Mouse (Mus musculus): ENCODE results near the gene Bbs9. TPM values are rescaled to one million over a fixed set of nuclear protein-coding genes. Genes with fewer than 3 reads are reported as not detected.

Gene Bbs9
- polyA plus RNA-seq, 1 experiment from 2014 or later = 17.4 TPM

DNA sequence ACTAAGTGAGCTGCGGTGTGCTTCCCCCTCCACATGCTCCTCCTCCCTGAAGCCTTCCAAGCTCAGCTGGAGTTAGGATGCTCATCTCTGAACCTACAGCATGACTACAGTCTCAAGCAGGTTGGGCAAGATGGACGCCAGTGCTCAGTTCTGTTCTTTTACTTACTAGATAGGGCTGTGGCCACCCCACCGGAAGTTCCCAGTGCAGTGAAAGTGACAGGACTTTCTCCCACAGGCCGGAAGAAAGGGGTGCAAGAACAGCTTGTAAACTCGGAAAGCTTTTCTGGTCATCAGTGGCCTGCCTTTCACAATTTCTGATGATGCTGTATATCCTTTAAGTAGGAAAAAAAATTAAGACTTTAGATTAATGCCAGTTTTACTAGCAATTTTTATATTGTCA, 315.7 kb downstream of the Bbs9 start:
- Histone ChIP-seq H3K4me2 (no peak overlapping the region), H3K27me3 (replicated peaks) (no peaks in the 10 kb centered on the region), H3K4me3 (replicated peaks) (no peak overlapping the region), H3K36me3 (no peaks in the 10 kb centered on the region), H3K4me1 (peaks cover 13% of the 10 kb centered on the region), H3K27ac (replicated peaks) (no peak overlapping the region), H3K9ac (replicated peaks) (no peak overlapping the region), H3K9me3 (replicated peaks) (no peaks in the 10 kb centered on the region)
- no peak for ATAC-seq (ENCODE audit: low FRiP score)
- WGBS = 91% methylated on average over 5 of the region's 5 CpGs

DNA sequence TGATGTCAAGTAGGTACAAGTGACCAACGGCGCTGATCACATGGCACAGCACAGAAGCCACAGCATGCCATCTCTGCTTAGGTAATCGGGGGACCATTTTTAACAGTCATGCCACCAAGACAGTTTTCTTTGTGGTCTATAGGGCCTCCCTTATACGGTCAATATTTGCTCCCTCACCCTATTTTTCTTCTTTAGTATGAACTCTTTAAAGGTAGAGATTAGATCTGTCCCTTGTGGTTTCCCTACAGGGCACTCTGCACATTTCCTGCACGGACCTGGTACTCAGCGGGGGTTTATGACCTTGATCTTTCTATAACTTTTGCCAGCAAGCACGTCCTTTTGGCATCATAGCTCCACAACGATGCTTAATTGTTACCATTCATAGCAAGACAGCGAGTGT, 316.2 kb downstream of the Bbs9 start:
- no peaks in the 10 kb centered on the region for H3K36me3 ChIP-seq
- no peaks in the 10 kb centered on the region for H3K9me3 ChIP-seq (replicated peaks)
- WGBS = 82% methylated on average over 9 of the region's 9 CpGs
- H3K27ac ChIP-seq (replicated peaks) = no peak overlapping the region
- H3K27me3 ChIP-seq (replicated peaks) = no peaks in the 10 kb centered on the region
- H3K9ac ChIP-seq (replicated peaks) = no peak overlapping the region
- no peak for ATAC-seq (ENCODE audit: low FRiP score)
- H3K4me3 ChIP-seq (replicated peaks) = no peak overlapping the region
- H3K4me2 ChIP-seq = no peak overlapping the region
- peaks cover 13% of the 10 kb centered on the region for H3K4me1 ChIP-seq

DNA sequence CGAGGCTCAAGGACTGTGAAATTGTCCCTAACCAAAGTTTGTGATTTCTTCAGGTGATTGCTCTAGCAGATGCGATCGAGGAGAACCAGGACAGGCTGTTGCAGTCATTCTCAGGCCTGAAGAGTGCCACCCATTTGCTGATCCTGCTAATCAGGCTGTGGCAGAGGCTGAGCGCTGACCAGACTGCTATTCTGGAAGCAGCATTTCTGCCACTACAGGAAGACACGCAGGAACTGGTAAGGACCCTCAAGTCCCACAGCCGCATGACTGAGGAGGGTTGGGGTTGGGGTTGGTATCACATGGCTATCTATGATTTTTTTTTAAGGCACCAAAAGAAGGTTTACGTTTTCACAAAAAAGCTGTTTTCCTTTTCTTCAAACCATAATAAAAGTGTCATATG, 318.2 kb downstream of the Bbs9 start:
- Histone ChIP-seq H3K9me3 (replicated peaks) (no peaks in the 10 kb centered on the region), H3K27me3 (replicated peaks) (no peaks in the 10 kb centered on the region), H3K9ac (replicated peaks) (no peak overlapping the region), H3K4me1 (peaks cover 13% of the 10 kb centered on the region), H3K4me3 (replicated peaks) (no peak overlapping the region), H3K27ac (replicated peaks) (no peak overlapping the region), H3K4me2 (no peak overlapping the region), H3K36me3 (no peaks in the 10 kb centered on the region)
- 75% methylated on average over 7 of the region's 7 CpGs for WGBS
- no peak for ATAC-seq (ENCODE audit: low FRiP score)

DNA sequence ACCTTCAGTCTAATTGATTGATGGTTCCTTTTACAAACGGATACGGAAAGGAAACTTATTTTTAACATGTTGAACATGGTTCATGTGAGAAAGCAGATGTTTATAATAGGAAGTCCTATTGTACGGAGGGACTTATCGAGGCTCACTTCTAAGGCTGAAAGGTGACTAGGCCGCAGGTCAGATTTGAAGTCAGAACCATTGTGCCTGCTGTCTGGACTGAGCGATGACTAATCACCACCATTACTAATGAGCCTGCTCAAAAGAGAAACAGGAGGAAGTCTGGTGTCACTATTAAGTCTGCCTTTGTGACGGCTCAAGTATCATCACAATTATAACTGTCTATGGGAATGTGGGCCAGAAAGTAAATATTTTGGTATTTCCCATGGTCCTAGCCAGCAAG, 325.2 kb downstream of the Bbs9 start:
- Histone ChIP-seq H3K36me3 (no peaks in the 10 kb centered on the region), H3K9me3 (replicated peaks) (no peaks in the 10 kb centered on the region), H3K4me1 (no peaks in the 10 kb centered on the region), H3K9ac (replicated peaks) (no peak overlapping the region), H3K4me2 (no peak overlapping the region), H3K27me3 (replicated peaks) (no peaks in the 10 kb centered on the region), H3K4me3 (replicated peaks) (no peak overlapping the region), H3K27ac (replicated peaks) (no peak overlapping the region)
- WGBS = 81% methylated on average over 7 of the region's 7 CpGs
- ATAC-seq (ENCODE audit: low FRiP score) = no peak

DNA sequence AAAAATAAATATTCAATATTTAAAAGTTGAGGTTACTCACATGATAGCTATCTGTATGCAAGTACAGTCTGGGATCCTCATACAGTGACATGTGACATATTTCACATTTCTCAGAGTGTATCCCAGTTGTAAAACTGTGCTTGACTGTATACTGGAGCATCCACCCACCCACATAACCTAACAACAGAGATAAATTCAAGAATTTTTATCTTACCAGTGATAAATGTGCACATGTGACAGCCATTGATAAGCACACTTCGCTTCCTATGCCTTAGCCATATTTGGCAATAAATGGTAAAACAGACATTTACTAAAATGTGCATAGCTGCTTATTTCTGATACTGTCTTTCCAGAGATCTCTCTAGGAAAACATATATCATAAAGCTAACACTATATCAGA, 330.5 kb downstream of the Bbs9 start:
- H3K9me3 ChIP-seq (replicated peaks) = no peaks in the 10 kb centered on the region
- no peaks in the 10 kb centered on the region for H3K27me3 ChIP-seq (replicated peaks)
- 85% methylated on average over 1 of the region's 1 CpGs for WGBS
- no peak for ATAC-seq (ENCODE audit: low FRiP score)
- no peaks in the 10 kb centered on the region for H3K4me1 ChIP-seq
- H3K9ac ChIP-seq (replicated peaks) = no peak overlapping the region
- no peak overlapping the region for H3K4me3 ChIP-seq (replicated peaks)
- H3K4me2 ChIP-seq = no peak overlapping the region
- H3K27ac ChIP-seq (replicated peaks) = no peak overlapping the region
- no peaks in the 10 kb centered on the region for H3K36me3 ChIP-seq

DNA sequence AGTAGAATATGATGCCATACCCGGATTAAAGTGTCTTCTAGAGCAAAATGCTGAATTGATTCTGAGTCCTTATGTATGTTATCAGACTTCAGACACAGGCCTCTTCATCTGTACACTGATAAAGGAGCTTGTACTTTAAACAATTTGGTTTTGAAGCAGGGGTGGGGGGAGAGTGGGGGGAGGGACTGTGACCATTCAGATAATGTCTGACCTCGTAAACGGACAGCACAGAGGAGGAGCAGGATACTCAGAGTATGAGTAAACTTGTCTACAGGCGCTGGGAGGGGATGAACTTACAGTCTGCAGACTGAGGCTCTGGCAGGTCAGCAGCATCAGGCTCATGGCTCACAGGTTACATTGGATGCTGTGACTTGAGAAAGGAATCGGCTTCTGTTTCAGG, 331.0 kb downstream of the Bbs9 start:
- Histone ChIP-seq H3K4me2 (no peak overlapping the region), H3K9ac (replicated peaks) (no peak overlapping the region), H3K9me3 (replicated peaks) (no peaks in the 10 kb centered on the region), H3K27me3 (replicated peaks) (no peaks in the 10 kb centered on the region), H3K27ac (replicated peaks) (no peak overlapping the region), H3K36me3 (no peaks in the 10 kb centered on the region), H3K4me3 (replicated peaks) (no peak overlapping the region), H3K4me1 (no peaks in the 10 kb centered on the region)
- WGBS = 67% methylated on average over 5 of the region's 5 CpGs
- no peak for ATAC-seq (ENCODE audit: low FRiP score)

DNA sequence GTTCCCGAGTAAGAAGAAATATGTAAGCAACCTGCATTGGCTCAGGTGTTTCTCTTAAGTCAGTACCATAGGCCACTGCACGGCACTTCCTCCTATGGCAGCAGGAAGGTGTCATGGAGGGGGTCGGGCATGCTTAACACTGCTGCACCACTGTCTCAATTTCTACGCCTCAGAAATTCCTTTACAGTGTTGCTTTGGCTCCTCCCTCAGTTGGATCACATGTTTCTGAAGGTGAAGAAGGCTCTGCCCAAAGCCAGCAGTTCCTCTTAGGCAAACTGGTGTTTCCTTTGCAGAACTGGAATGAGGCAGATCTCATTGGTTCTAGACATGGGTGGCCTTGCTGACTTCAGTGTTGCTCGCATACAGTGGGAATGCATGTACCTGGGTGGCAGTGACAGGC, 332.2 kb downstream of the Bbs9 start:
- no peaks in the 10 kb centered on the region for H3K4me1 ChIP-seq
- no peaks in the 10 kb centered on the region for H3K36me3 ChIP-seq
- no peaks in the 10 kb centered on the region for H3K27me3 ChIP-seq (replicated peaks)
- H3K4me2 ChIP-seq = no peak overlapping the region
- no peak overlapping the region for H3K4me3 ChIP-seq (replicated peaks)
- H3K9me3 ChIP-seq (replicated peaks) = no peaks in the 10 kb centered on the region
- no peak for ATAC-seq (ENCODE audit: low FRiP score)
- no peak overlapping the region for H3K9ac ChIP-seq (replicated peaks)
- H3K27ac ChIP-seq (replicated peaks) = no peak overlapping the region
- 81% methylated on average over 5 of the region's 5 CpGs for WGBS

DNA sequence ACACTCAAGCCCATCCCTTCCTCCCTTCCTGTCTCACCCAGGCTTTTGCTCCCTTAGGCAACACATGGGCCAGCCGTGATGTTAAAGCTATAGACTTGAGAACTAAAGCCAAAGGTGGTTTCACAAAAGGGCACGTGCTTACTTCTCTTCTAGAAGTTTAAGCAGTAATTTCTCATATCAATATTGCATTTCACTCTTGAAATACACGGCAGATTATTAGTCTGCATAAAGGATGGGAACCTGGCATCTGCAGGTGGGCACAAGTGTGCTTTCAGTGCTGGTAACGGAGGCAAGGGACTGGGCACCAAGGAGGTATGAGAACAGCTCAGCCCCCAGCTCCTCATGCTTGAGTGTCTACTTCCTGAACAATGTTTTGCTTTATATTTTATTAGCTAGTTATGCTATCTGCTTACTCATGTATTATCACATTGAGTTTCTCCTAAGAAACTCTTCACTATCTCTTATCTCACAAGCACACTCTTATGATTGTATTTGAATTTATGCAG, 334.2 kb downstream of the Bbs9 start:
- WGBS = 92% methylated on average over 4 of the region's 4 CpGs
- H3K4me2 ChIP-seq = no peak overlapping the region
- no peak overlapping the region for H3K9ac ChIP-seq (replicated peaks)
- no peak for ATAC-seq (ENCODE audit: low FRiP score)
- H3K4me1 ChIP-seq = no peaks in the 10 kb centered on the region
- H3K4me3 ChIP-seq (replicated peaks) = no peak overlapping the region
- H3K27me3 ChIP-seq (replicated peaks) = no peaks in the 10 kb centered on the region
- no peaks in the 10 kb centered on the region for H3K9me3 ChIP-seq (replicated peaks)
- no peak overlapping the region for H3K27ac ChIP-seq (replicated peaks)
- H3K36me3 ChIP-seq = no peaks in the 10 kb centered on the region

DNA sequence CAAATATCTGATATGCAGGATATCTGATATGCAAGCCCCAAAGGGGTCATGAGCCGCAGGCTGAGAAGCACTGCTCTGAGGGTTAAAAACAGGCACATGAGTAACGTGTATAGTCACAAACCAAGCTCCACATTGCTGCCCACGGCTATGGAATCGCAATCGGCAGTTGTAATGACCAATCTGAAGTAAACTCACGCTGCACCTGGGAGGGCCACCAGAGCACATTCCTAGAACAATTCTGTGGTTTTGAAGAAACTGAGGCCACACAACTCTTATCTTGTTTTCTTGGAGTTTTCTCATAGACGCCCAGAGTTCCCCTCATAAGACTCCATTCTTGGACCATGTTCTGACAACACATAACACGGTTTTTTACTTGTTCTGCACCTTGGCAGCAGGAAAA, 334.9 kb downstream of the Bbs9 start:
- Histone ChIP-seq H3K27ac (replicated peaks) (no peak overlapping the region), H3K27me3 (replicated peaks) (no peaks in the 10 kb centered on the region), H3K4me1 (peaks cover 2% of the 10 kb centered on the region; the same call in 1 of the 2 replicates), H3K36me3 (no peaks in the 10 kb centered on the region), H3K9me3 (replicated peaks) (no peaks in the 10 kb centered on the region), H3K4me3 (replicated peaks) (no peak overlapping the region), H3K9ac (replicated peaks) (no peak overlapping the region), H3K4me2 (no peak overlapping the region)
- ATAC-seq (ENCODE audit: low FRiP score) = no peak
- WGBS = 87% methylated on average over 8 of the region's 8 CpGs

DNA sequence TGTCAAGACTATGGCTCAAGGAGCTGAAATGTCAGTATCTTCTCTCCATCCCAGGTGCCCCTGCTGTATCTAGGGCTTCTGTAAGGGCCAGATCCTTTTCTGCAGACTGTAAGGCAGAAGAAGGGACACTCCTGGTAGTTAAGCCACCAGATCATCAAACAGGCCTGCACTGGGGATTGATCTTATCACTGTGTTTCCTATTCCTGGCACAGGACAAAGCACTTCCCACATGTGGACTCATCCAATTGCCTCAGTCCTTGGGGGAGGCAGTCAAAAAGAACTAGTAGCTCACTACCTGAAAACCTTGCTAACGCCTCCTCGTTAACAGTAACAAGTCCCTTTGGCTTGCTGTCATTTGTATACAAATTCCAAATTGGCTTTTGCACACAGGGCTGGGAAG, 336.4 kb downstream of the Bbs9 start:
- 82% methylated on average over 2 of the region's 2 CpGs for WGBS
- Histone ChIP-seq H3K4me1 (peaks cover 2% of the 10 kb centered on the region; the same call in 1 of the 2 replicates), H3K9ac (replicated peaks) (no peak overlapping the region), H3K27me3 (replicated peaks) (no peaks in the 10 kb centered on the region), H3K36me3 (no peaks in the 10 kb centered on the region), H3K4me3 (replicated peaks) (no peak overlapping the region), H3K4me2 (no peak overlapping the region), H3K9me3 (replicated peaks) (no peaks in the 10 kb centered on the region), H3K27ac (replicated peaks) (no peak overlapping the region)
- no peak for ATAC-seq (ENCODE audit: low FRiP score)

DNA sequence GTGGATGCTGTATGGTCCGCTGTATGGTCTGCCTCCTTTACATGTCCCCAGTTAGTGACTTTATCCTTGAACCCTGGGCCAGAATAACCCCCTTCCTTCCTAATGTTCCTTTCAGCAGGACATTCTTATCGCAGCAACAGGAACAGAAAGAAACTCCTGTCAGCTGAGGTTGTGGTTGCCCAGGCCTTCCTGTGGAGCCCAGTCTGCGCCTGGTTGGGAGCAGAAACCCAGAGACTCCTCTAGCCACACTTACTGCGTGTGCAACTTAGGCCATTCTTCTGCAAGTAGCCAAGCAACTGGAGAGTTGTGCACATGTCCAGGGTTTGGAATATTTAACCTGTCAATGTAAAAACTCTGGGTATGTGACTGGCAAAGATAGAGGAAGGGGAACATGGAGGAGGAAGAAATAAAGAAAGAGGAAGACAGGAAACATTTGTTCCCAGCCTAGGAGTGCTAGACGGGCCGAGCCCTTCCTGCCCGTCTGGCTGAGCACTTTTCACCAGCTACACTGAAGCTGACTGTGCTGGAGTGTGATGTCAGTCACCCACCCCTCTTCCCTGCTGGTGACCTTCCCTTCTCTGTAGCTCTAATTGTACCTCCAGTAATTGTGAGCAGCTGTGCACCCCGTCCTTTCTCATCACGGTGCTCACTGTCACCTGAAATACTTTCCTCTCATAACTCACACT, 339.0 kb downstream of the Bbs9 start:
- 60% methylated on average over 9 of the region's 9 CpGs for WGBS
- Histone ChIP-seq H3K4me2 (no peak overlapping the region), H3K4me3 (replicated peaks) (no peak overlapping the region), H3K9me3 (replicated peaks) (no peaks in the 10 kb centered on the region), H3K9ac (replicated peaks) (no peak overlapping the region), H3K4me1 (peaks cover 2% of the 10 kb centered on the region; the same call in 1 of the 2 replicates), H3K27me3 (replicated peaks) (no peaks in the 10 kb centered on the region), H3K36me3 (no peaks in the 10 kb centered on the region), H3K27ac (replicated peaks) (no peak overlapping the region)
- ATAC-seq (ENCODE audit: low FRiP score) = no peak

DNA sequence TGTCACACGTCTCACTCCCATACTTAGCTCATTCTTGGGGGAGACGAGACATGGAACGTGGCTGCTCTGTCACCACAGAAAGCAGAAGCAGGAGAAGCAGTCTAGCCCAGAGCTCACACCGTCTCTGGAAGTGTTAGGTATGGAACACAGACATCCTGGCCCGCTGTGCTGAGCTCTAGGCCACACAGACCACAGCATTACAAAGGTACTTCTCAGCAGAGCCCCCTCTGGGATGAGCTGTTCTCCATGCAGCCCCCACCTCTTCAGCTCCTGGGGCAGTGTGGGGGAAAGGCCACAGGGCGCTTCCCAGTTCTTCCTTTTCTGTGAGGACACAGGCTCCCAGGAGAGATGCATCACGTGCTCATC, 339.6 kb downstream of the Bbs9 start:
- Histone ChIP-seq H3K36me3 (no peaks in the 10 kb centered on the region), H3K9me3 (replicated peaks) (no peaks in the 10 kb centered on the region), H3K9ac (replicated peaks) (no peak overlapping the region), H3K27me3 (replicated peaks) (no peaks in the 10 kb centered on the region), H3K4me3 (replicated peaks) (no peak overlapping the region), H3K4me2 (no peak overlapping the region), H3K27ac (replicated peaks) (no peak overlapping the region), H3K4me1 (peaks cover 2% of the 10 kb centered on the region; the same call in 1 of the 2 replicates)
- ATAC-seq (ENCODE audit: low FRiP score) = no peak
- WGBS = 66% methylated on average over 7 of the region's 7 CpGs
